Mouse (Mus musculus) kidney, adult 2 months (tissue): ENCODE measurements at regions not wholly inside any gene's neighbourhood (a gene's known extent, or its start where the extent isn't known, plus 50 kb on each side); places are given as distances from the start of the nearest gene placed in this dataset.

ENCODE experiments used
- CTCF ChIP-seq: fragments of 200-500 bp; conservative IDR thresholded peaks from 2 replicates; pipeline ENCODE4 v1.5.1; 2011; ENCODE audit warnings: low read depth, mild to moderate bottlenecking, control low read depth, low read length, moderate library complexity, mixed read lengths; ENCODE audit not compliant: insufficient read depth, insufficient read length
- POLR2A ChIP-seq: fragments of 200-500 bp; IDR thresholded peaks from one replicate; pipeline ENCODE4 v1.6.1; 2011; ENCODE audit warnings: low read depth, low read length, control low read depth

- TF ChIP-seq POLR2A, result no peak
- no peak for TF ChIP-seq CTCF
Measured at GRCm38 (mm10) chr3:51159881-51160280, 64.4 kb upstream of the Noct start.
